Mouse (Mus musculus) stomach, embryonic 14.5 days (tissue): ENCODE data around the gene Ap4s1. TPM values are rescaled to one million over a fixed set of nuclear protein-coding genes. Genes with fewer than 3 reads are reported as not detected.
"Not testable (repeated sequence)": the region's sequence is repeated elsewhere in the genome, so short reads cannot be mapped to it uniquely, and the experiment has no call there.

ENCODE experiments used
- ATAC-seq: fragments of 200-750 bp; cut with Nextera tagmentation; 2 replicates; pipeline ENCODE4 v1.8.0; 2017; ENCODE audit warnings: low read depth, moderate TSS enrichment; ENCODE audit not compliant: insufficient number of reproducible peaks, insufficient read depth, low FRiP score
- H3K27ac ChIP-seq: fragments of 300-500 bp; sonication (generic); 2 replicates; pipeline ENCODE4 v1.5.1; 2014; ENCODE audit warnings: mild to moderate bottlenecking, low read length, moderate library complexity, mixed read lengths
- H3K27me3 ChIP-seq: fragments of 300-500 bp; sonication (generic); 2 replicates; pipeline ENCODE4 v1.6.1; 2014; ENCODE audit warnings: low read length, control low read depth, mixed read lengths; ENCODE audit not compliant: control insufficient read depth, insufficient read depth
- H3K36me3 ChIP-seq: fragments of 300-500 bp; sonication (generic); 2 replicates; pipeline ENCODE4 v1.6.1; 2014; ENCODE audit warnings: mild to moderate bottlenecking, control low read depth, low read length, moderate library complexity, mixed read lengths; ENCODE audit not compliant: control insufficient read depth, insufficient read depth
- H3K4me1 ChIP-seq: fragments of 300-500 bp; sonication (generic); 2 replicates; pipeline ENCODE4 v1.6.1; 2014; ENCODE audit warnings: low read length, control low read depth, mixed read lengths; ENCODE audit not compliant: control insufficient read depth, insufficient read depth
- H3K4me2 ChIP-seq: fragments of 300-500 bp; sonication (generic); replicated peaks from 2 replicates; pipeline ENCODE4 v1.6.1; 2014; ENCODE audit warnings: low read depth, low read length, control low read depth
- H3K4me3 ChIP-seq: fragments of 300-500 bp; sonication (generic); 2 replicates; pipeline ENCODE4 v1.5.1; 2014; ENCODE audit warnings: low read depth, low read length, control low read depth
- H3K9ac ChIP-seq: fragments of 300-500 bp; sonication (generic); replicated peaks from 2 replicates; pipeline ENCODE4 v1.6.1; 2014; ENCODE audit warnings: low read depth, mild to moderate bottlenecking, control low read depth, low read length, moderate library complexity, mixed read lengths
- H3K9me3 ChIP-seq: fragments of 300-500 bp; sonication (generic); 2 replicates; pipeline ENCODE4 v1.6.1; 2016; ENCODE audit warnings: low read depth, low read length, control low read depth; ENCODE audit not compliant: control insufficient read depth
- WGBS: fragments of 180-500 bp; shearing (Covaris S2); extraction: QIAGEN DNeasy Blood & Tissue Kit; methylation state at CpG from one replicate; pipeline ENCODE4 v1.1.7; 2014; 5-methylcytosine and 5-hydroxymethylcytosine counted together
- polyA plus RNA-seq: library from polyadenylated mRNA; unstranded; fragments of >200 nt; fragmentation: Nextera tagmentation; extraction: Ambion mirVana; gene quantifications from 2 replicates; pipeline ENCODE4 v1.2.1, GENCODE M21; 2014

Ap4s1 gene
- polyA plus RNA-seq, 1 experiment from 2014 or later, result 29.6 TPM

DNA sequence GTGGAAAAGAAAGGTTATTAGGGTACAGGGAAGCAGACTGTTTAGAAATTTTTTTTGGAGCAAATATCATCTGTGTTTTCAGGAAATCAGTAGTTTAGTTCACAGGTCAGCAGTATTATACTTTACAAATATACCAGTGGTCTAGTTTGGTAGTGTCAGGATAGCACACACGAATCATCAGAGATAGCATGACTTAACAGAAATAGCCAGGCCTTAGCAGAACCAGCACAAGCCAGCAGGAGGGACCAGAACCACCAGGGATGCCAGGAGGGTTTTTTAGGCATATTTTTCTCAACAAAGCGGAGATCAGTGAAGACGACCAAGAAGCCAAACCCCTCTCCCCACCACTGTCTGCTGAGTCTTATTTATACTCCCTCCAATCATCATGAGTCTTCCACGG, 17.6 kb upstream of the Ap4s1 start:
- no peak overlapping the region for H3K27ac ChIP-seq
- no peak overlapping the region for H3K4me3 ChIP-seq
- H3K9ac ChIP-seq, result no peak overlapping the region
- ATAC-seq, result no peak
- H3K27me3 ChIP-seq, result no peaks in the 10 kb centered on the region
- H3K4me1 ChIP-seq, result 0 out of 2 replicates have a peak, but pooled peaks cover 16% of the 10 kb centered on the region
- no peak overlapping the region for H3K4me2 ChIP-seq
- 63% methylated on average over 4 of the region's 4 CpGs for WGBS
- no peaks in the 10 kb centered on the region for H3K36me3 ChIP-seq
- H3K9me3 ChIP-seq, result no peaks in the 10 kb centered on the region

DNA sequence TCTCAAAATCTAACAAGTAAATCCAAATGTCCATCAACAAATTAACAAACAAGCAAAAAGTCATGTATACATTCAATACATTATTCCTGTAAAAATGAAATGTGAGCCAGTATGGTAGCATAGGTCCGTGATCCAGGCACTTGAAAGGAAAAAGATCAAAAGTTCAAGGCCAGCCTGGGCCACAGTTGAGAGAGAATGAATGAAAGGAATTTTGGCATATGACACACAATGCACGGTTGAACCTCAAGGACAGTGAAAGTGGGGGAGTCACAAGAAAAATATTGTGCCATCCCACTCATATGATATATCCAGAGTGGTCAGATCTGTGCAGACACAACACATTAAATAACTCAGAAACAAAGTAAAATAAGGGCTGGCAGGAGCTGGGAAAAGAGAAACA, 14.4 kb upstream of the Ap4s1 start:
- WGBS, result 50% methylated on average over 2 of the region's 2 CpGs
- Histone ChIP-seq H3K27ac (no peak overlapping the region), H3K9me3 (no peaks in the 10 kb centered on the region), H3K4me3 (no peak overlapping the region), H3K36me3 (no peaks in the 10 kb centered on the region), H3K4me2 (no peak overlapping the region), H3K27me3 (no peaks in the 10 kb centered on the region), H3K9ac (no peak overlapping the region), H3K4me1 (0 out of 2 replicates have a peak, but pooled peaks cover 18% of the 10 kb centered on the region)
- ATAC-seq, result no peak

DNA sequence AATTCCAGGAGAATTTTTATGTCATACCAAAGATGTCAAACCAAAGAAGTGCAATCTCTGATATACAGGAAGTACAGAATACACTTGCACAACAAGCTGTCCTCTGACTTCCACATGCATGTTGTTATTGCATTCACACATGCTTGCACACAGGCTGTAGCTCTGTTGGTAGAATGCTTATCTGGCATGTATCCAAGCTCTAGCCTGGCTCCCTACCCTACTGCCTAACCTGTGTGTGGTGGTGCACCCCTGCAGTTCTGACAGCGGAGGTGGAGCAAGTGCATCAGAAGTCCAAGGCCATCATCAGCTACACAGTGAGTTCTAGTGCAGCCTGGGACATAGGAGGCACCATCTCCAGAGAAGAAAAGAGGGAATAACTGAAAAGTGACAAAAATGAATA, 12.0 kb upstream of the Ap4s1 start:
- H3K27me3 ChIP-seq, result no peaks in the 10 kb centered on the region
- no peak overlapping the region for H3K27ac ChIP-seq
- H3K36me3 ChIP-seq, result no peaks in the 10 kb centered on the region
- ATAC-seq, result no peak
- H3K9me3 ChIP-seq, result no peaks in the 10 kb centered on the region
- no peak overlapping the region for H3K4me3 ChIP-seq
- H3K4me1 ChIP-seq, result 0 out of 2 replicates have a peak, but pooled peaks cover 5% of the 10 kb centered on the region
- H3K9ac ChIP-seq, result no peak overlapping the region
- WGBS, result 73% methylated on average over 1 of the region's 1 CpGs
- H3K4me2 ChIP-seq, result no peak overlapping the region

- Histone ChIP-seq H3K4me2 (no peak overlapping the region), H3K36me3 (no peaks in the 10 kb centered on the region), H3K4me1 (peaks cover 11% of the 10 kb centered on the region), H3K9me3 (no peaks in the 10 kb centered on the region), H3K4me3 (no peak overlapping the region), H3K27ac (no peak overlapping the region), H3K9ac (no peak overlapping the region), H3K27me3 (no peaks in the 10 kb centered on the region)
- no peak for ATAC-seq
- WGBS, result 66% methylated on average over 2 of the region's 2 CpGs
Measured at GRCm38 (mm10) chr12:51688546-51688945, 2.3 kb upstream of the Ap4s1 start.

DNA sequence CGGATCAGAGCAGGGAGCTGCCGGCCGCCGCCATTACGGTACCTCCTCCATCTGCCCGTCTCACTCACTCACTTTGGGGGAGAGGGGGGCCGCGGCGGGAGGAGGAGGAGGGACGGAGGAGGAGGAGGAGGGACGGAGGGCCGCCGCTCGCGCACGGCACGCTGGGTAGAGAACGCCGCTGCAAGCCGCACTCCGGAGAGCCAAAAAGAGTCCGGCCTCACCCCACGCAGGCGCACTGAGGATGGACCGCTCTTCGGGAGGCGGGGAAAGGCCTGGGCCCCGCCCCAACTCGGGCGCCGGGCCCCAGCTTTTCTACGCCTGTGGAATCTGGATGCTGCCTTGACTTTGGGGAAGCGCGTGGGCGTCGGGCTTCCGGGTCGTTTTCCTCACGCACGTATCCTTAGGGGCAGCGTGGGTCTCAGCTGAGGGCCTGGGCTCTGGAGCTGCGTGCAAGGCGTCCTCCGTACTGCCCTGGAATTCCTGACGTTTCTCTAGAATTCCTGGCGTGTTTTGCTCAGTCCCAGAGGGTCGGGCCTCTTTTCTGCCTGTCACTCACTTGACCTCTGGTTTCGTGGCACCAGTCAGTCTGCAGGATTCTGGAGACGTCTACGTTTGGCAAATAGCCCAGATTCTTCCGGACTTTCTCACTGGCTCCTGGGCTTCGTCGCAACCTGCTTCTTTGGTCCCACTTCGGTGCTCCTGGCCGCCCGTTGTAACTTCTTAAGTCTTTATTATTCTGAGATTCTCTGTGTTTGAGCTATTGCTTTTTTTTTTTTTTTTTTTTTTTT, 1.2 kb downstream of the Ap4s1 start, which contains the start of gene Strn3:
Gene Strn3, minus strand, starts transcription at position 53 of the 788 bp plus-strand sequence.
- no peaks in the 10 kb centered on the region for H3K9me3 ChIP-seq
- H3K4me2 ChIP-seq, result peak within 1 kb of the TSS; percentile 54
- H3K4me1 ChIP-seq, result peaks cover 13% of the 10 kb centered on the region
- peak within 1 kb of the TSS; percentile 96 for H3K4me3 ChIP-seq
- peak within 1 kb of the TSS; percentile 100 for H3K27ac ChIP-seq
- ATAC-seq, result peak; percentile 94
- no peaks in the 10 kb centered on the region for H3K36me3 ChIP-seq
- H3K9ac ChIP-seq, result peak within 1 kb of the TSS; percentile 99
- WGBS, result under 1% methylated on average over 46 of the region's 56 CpGs
- H3K27me3 ChIP-seq, result no peaks in the 10 kb centered on the region

DNA sequence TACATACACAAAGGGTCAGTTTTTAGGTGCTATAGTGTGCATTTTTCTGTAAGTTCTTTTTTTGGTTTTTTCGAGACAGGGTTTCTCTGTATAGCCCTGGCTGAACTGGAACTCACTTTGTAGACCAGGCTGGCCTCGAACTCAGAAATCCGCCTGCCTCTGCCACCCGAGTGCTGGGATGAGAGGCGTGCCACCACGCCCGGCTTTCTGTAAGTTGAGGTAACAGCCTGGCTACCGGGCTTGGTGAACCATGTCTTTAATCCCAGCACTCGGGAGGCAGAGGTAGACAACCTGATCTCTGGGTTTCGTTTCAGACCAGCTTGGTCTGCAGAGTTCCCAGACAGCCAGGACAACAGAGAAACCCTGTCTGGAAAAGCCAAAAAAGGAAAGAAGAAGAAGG, 2.0 kb downstream of the Ap4s1 start:
- H3K36me3 ChIP-seq, ATAC-seq, H3K9ac ChIP-seq, H3K9me3 ChIP-seq, H3K27me3 ChIP-seq: not testable (repeated sequence)
- peaks cover 13% of the 10 kb centered on the region for H3K4me1 ChIP-seq
- H3K4me2 ChIP-seq, result peak overlapping the region; percentile 31
- peak overlapping the region; percentile 96; the same call in 1 of the 2 replicates for H3K4me3 ChIP-seq
- 0 out of 2 replicates have a peak overlapping the region, but pooled peaks have one; percentile 33 for H3K27ac ChIP-seq
- 75% methylated on average over 10 of the region's 10 CpGs for WGBS

DNA sequence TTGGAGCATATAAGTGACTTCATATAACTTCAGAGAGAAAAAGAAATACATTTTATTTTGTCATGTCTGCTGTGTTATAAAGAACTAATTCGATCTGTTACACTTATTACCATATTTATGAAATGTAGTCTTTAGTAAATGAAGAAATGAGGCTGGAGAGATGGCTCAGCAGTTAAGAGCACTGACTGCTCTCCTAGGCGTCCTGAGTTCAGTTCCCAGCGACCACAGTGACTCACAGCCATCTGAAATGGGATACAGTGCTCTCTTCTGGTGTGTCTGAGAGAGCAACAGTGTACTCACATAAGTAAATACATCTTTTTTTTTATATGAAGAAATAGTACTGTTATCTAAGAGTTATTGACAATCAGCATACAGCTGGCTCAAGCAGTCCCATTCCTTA, 2.6 kb downstream of the Ap4s1 start:
- no peaks in the 10 kb centered on the region for H3K36me3 ChIP-seq
- H3K4me3 ChIP-seq, result no peak overlapping the region
- H3K27ac ChIP-seq, result peak overlapping the region; percentile 33; the same call in 1 of the 2 replicates
- H3K27me3 ChIP-seq, result no peaks in the 10 kb centered on the region
- no peak for ATAC-seq
- H3K9me3 ChIP-seq, result no peaks in the 10 kb centered on the region
- no peak overlapping the region for H3K4me2 ChIP-seq
- peaks cover 11% of the 10 kb centered on the region for H3K4me1 ChIP-seq
- H3K9ac ChIP-seq, result no peak overlapping the region
- 80% methylated on average over 3 of the region's 3 CpGs for whole genome bisulfite sequencing

DNA sequence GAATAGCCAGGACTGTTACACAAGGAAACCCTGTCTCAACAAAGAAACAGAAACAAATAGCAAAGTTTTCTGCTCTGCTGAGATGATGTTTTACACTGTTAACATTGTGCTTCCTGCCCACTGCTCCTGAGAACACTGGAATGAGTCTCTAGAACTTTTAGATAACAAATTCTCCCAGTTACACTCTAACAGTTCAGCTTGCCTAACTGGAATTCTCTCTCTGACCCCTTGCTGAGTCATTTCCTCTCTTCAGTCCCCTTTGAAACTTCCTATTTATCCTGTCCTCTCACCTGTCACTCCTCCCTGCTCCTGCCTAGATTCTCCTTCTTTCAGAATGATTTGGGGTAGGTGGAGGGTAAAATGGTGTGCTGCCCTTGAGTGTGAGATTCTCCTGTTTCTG, 3.3 kb downstream of the Ap4s1 start:
- no peaks in the 10 kb centered on the region for H3K27me3 ChIP-seq
- no peaks in the 10 kb centered on the region for H3K9me3 ChIP-seq
- peak overlapping the region; percentile 52; the same call in 1 of the 2 replicates for H3K27ac ChIP-seq
- no peaks in the 10 kb centered on the region for H3K36me3 ChIP-seq
- H3K4me3 ChIP-seq, result no peak overlapping the region
- H3K4me2 ChIP-seq, result no peak overlapping the region
- ATAC-seq, result no peak
- H3K4me1 ChIP-seq, result peaks cover 8% of the 10 kb centered on the region
- no peak overlapping the region for H3K9ac ChIP-seq
